Mouse (Mus musculus) heart, postnatal 10 days (tissue): ENCODE data around the gene Gsk3a. TPM values are rescaled to one million over a fixed set of nuclear protein-coding genes. Genes with fewer than 3 reads are reported as not detected.
A peak's percentile ranks its signal among the peaks of the same experiment; 100 is the strongest.

Experiments
- DNase-seq, 2 experiments: peaks; one replicate each; pipeline ENCODE4 v3.0.0; 2021
- intact Hi-C: fragments of 180-260 bp; cut with DNase I; formaldehyde crosslinking; loops from one replicate; pipeline ENCODE4 v1.15.1; 2025
- total RNA-seq, 2 experiments: library from RNA; stranded (reverse); gene quantifications; 2 replicates each; pipeline ENCODE4 v1.2.3; 2021

The Gsk3a gene
- total RNA-seq, result 10 to 100 TPM; 69.7 to 72.0 TPM

DNA sequence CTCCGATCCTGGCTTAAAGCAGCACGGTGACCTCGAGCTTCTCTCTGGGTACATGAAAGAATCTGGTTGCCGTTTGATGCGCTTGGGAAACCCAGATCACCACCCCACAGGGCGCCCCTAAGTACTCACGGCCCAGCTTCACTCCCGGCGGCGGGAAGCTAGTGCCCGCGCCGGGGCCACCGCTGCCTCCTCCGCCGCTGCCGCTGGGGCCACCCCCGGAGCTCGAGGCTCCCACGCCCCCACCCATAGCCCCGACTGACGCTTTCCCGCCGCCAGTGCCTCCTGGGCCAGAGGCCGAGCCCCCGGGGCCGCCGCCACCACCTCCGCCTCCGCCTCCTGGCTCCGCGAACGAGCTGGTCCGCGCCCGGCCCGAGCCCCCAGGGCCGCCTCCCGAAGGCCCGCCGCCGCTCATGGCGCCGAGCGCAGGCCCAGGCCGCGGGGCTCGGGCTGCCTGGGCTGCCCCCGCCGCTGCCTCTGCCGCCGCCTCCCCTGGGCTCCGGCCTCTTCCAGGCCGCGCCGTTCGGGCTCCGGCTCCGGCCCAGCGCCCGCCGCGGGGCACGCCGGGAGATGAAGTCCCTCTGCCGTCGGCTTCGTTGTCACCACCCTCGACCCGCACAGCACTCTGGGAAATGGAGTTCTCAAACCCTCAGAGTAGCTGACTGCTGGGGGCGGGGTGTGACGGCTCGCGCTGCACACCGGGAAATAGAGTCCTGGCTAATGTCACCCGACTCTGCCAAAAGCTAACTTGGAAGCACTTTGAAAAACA is at the start of gene Gsk3a:
Gene Gsk3a, minus strand, starts transcription at position 603 of the 766 bp plus-strand sequence.
- intact Hi-C loops, result loop anchor here (2.0 to 5.0 kb wide), 3 partner anchors 15 to 160 kb away; partner anchors contain the start of gene Lipe
- peak; percentile 99 to 100 for DNase-seq

DNA sequence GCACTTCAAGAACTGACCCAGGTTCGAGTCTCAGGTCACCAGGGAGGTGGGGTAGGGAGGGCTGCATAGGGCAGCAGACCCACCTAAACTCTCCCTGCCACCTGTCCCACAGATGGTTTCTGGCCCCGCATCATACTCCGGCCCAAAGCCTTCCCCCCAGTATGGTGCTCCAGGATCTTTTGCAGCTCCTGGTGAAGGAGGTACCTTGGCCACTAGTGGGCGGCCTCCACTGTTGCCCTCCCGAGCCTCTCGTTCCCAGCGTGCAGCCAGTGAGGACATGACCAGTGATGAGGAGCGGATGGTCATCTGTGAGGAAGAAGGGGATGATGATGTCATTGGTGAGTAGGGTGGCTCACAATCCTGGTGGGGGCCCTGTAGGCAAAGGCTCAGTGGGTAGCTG is 49.3 kb upstream of the Gsk3a start:
- intact Hi-C loops, result no loop called here
- DNase-seq, result no peak

DNA sequence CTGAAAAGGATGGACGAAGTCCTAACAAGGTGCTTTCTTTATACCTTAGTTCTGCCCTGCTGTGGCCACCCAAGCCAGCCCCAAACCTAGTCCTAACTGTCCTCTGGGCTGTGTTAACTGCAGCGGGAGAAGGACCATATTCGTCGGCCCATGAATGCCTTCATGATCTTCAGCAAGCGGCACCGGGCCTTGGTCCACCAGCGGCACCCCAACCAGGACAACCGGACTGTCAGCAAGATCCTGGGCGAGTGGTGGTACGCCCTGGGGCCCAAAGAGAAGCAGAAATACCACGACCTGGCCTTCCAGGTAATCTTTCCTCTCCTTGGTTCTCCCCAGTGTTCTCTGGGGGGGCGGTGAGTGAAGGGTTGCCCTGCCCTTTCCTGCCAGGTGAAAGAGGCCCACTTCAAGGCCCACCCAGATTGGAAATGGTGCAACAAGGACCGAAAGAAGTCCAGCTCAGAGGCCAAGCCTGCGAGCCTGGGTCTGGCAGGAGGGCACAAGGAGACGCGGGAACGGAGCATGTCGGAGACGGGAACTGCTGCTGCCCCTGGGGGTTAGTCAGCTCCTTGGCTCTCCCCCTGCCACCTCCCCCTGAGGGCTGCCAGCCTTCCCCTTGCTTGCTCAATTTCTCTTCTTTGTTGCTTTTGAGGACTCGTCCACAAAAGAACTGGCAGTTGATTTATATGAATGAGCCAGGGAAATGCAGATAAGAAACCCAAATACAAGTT is 48.0 kb upstream of the Gsk3a start:
- intact Hi-C loops, result no loop called here
- DNase-seq, result no peak

DNA sequence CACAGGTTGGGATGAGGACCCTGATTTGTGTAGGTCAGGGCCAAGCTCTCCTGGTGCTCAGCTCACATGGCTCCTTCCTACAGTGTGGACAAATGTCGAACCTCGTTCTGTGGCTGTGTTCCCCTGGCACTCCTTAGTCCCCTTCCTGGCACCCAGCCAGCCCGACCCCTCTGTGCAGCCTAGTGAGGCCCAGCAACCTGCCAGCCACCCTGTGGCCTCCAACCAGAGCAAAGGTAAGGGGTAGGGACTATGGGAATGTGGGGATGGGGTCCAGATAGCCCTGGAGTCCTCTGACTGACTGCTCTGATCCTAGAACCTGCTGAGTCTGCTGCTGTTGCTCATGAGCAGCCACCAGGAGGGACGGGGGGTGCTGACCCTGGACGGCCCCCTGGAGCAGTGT is 47.1 kb upstream of the Gsk3a start:
- intact Hi-C loops, result loop anchor here (5.0 kb wide), 1 partner anchor 93 kb away; no protein-coding TSS in a partner anchor
- no peak for DNase-seq

DNA sequence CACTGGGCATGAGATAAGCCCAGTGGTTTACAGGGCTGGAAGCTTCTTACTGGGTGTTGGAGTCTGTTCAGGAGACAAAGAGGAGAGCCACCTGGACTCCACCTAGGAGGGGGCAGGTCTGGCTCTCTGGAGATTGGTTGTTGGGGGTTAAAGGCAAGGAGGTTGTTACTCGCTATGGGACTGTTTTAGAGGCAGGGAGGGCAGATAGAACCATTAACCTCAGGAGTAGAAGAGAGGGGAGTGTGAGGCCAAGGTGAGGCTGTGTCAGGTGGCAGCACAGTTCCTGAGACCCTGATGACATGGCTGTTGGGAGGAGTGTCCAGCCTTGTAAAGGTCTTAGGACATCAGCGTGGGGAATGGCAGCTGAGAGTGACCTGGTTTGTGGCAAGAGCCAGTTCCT is 46.5 kb upstream of the Gsk3a start:
- intact Hi-C loops, result loop anchor here (5.0 kb wide), 1 partner anchor 93 kb away; no protein-coding TSS in a partner anchor

DNA sequence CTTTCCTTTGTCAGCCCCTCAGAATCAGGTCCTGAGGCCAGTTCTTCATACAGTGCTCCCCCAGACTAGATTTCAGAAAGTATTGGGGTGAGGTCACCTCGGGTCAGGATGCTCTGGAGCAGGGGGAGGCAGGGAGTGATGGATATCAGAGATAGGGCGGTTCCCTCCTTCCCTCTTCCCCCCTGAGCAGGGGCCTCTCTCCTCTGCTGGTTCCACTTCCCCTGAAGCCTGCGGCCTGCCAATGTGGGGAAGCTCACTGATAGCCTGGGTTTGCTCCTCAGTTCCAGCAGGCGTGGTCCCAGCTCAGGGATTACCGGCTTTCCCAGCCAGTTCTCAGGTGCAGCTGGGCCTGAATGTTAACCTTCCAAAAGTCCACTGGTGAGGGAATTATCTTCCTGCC is 46.0 kb upstream of the Gsk3a start:
- peak in 1 of 2 experiments; percentile 34 for DNase-seq

More for the DNA sequence above, 46.5 kb upstream of the Gsk3a start:
- no peak for DNase-seq

DNA sequence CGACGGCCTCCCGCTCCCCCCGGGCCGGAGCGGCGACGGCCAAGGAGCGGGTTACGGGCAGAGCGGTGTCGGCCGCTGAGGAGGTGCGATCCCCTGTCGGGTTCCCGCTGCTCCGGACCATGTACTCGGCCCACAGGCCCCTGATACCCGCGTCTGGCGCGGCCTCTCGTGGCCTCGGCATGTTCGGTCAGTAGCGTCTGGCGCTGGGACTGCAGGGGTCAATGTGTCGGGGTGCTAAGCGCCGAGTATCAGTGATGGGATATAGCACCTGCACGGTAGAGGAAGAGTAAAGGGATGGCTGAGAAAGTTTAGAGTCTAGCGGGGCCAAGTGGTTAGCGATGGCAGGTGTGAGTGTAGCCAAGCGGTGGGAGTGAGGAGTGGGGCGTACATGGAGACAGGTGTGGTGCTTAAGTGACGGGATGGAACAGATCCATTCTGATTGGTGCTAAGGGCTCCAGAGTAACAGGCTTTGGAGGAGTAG is 45.1 kb upstream of the Gsk3a start:
- peak; percentile 61 to 65 for DNase-seq

More for the DNA sequence above, 46.0 kb upstream of the Gsk3a start:
- intact Hi-C loops, result loop anchor here (2.0 to 5.0 kb wide), 3 partner anchors 13 to 94 kb away; partner anchors contain the start of genes Megf8 and Pafah1b3

DNA sequence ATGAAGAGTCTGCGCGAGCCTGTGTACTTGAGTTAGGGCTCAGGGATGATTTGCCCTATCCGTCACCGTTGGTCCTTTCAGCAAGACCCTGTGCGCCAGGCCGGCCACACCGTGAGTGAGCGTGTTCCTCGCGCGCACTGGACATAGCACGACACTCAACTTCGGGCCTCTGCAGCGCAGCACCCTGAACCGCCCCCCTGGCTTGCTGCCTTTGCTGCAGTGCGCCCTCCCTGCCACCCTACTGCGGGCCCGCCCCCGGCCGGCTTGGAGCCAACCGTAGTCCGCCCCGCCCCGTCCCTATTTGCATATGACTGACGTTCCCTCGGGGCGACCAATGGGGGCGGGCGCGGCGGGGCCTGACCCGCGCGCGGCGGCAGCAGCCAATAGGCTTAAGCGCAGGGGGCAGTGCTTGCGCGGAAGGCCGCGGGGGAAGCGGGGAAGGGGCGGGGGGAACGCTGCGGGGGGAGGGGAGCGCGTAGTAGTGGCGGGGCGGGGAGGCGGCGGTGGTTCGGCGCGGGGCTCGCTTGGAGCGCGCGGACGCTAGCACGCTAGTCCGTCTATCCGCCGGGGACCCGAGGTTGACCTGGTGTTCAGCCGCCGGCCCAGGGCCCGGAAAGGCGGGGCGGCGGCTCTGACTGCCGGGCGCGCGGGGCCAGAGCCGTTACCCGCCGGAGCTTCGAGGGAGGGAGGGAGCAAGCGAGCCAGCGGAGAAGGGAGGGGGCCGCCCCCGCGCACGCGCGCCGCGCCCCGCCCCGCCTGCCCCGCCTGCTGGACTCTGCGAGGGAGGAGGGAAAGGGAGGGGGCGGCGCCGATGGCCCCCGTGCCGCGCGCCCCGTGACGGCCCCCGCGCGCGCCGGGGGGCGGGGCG is 44.3 kb upstream of the Gsk3a start:
- intact Hi-C loops, result loop anchor here (2.0 to 5.0 kb wide), 3 partner anchors 15 to 95 kb away; partner anchors contain the start of genes Megf8 and Pafah1b3
- peak; percentile 98 for DNase-seq

More for the DNA sequence above, 45.1 kb upstream of the Gsk3a start:
- intact Hi-C loops, result loop anchor here (2.0 to 5.0 kb wide), 3 partner anchors 14 to 95 kb away; partner anchors contain the start of genes Megf8 and Pafah1b3

DNA sequence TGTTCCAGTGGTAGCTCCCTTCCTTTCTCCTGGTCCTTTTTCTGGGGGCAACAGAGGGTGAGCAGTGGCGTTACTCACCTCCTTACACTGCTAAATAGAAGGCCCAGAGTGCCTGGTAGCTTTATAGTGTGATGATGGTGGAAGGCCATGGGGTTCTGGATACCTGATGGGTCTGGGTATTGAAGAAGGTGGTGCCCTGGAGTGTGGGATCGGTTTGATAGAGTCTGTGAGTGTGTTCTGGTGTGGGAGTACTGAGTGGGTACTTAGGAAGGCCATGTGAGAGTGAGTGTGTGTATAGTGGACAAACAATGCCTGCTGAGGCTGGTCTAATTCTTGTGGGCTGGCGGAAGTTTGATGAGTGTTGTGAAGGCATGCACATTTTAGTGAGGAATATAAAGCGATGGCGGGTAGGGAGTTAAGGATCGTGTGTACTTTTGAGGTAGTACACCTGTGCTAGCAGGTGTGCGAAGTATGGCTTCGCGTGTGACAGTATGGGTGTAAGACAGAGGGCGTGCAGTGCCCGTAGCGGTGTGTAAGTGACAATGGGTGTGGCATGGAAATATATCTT is 43.6 kb upstream of the Gsk3a start:
- DNase-seq, result no peak

DNA sequence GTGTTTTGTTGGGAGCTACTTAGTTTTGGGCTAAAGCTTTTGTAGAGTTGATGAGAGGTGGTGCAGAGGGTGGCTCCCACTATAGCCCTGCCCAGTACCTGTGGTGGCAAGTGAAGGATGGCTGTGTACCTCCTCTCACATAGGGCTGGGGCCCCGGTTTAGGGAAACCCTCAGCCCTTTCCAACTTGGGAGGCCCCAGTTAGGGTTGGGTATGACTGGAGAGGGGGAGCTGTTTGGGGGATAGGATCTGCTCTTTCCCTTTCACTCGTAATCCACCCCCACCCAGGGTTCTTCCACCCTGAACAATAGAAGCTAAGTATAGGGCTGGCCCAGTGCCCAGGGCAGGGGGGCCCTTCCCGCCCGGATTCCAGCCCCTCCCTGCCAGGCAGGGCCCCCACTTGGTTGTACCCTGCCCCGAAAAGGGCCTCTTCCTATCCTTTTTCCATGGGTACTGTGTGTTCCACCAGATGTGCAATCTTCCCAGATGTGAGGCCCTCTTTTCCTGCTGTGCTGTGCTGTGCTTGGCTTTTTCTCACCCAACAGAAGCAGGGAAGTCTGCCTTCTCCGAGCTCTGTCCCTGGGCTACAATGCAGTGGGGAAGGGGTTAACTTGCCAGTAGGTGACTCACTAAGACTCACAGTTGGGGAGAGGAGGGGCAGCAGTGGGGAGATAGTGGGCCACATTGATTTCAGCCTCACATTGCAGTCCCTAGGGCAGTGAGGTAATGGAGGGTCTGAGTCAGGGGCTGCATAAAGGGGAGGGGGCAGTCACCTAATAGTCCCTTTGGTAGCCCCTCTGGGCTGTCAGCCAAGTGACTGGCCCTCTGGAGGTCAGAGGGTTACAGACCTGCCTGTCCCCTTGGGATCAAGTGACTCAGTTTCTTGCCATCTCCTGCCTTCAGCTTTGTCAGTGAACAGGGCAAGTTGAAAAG is 42.5 kb upstream of the Gsk3a start:
- peak; percentile 76 to 78 for DNase-seq
- intact Hi-C loops, result loop anchor here (5.0 kb wide), 1 partner anchor 97 kb away; no protein-coding TSS in a partner anchor

More for the DNA sequence above, 43.6 kb upstream of the Gsk3a start:
- intact Hi-C loops, result loop anchor here (5.0 kb wide), 1 partner anchor 96 kb away; no protein-coding TSS in a partner anchor

DNA sequence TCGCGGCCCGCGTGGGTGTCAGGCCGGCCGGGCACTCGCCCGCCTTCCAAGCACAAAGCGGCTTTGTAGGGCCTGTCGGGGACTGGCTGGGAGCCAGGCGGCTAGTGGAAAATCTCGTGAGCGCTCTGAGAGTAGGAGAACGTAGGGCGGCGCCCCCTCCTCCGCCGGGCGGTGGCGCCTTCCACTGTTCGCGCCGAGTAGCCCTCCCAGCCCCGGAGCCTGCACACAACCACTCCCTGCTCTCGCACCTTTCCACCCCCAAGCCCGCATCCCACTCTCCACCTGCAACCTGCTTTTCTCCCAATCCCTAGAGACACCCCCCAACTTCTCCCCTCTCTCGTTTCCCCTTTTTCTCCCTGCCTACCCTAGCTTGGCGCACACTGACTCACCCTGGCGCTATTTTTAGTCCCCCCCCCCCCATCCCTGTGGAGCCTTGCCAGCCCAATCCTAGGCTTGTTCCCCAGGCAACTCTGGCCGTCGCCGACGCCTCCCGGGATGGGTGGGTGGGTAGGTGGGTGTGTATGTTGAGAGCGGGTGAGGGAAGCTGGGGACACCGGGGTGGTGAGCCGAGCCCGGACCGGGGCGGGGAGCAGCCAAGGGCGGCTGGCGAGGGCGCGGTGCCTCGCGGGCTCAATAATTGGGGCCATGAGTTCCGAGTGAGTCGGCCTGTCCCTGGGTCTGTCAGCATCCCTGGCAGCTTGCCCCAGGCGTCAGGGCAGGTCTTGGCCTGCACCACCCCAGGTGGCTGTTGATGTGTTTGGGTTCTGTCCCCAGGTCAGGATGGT is 41.6 kb upstream of the Gsk3a start:
- intact Hi-C loops, result no loop called here
- DNase-seq, result peak; percentile 81 to 93

DNA sequence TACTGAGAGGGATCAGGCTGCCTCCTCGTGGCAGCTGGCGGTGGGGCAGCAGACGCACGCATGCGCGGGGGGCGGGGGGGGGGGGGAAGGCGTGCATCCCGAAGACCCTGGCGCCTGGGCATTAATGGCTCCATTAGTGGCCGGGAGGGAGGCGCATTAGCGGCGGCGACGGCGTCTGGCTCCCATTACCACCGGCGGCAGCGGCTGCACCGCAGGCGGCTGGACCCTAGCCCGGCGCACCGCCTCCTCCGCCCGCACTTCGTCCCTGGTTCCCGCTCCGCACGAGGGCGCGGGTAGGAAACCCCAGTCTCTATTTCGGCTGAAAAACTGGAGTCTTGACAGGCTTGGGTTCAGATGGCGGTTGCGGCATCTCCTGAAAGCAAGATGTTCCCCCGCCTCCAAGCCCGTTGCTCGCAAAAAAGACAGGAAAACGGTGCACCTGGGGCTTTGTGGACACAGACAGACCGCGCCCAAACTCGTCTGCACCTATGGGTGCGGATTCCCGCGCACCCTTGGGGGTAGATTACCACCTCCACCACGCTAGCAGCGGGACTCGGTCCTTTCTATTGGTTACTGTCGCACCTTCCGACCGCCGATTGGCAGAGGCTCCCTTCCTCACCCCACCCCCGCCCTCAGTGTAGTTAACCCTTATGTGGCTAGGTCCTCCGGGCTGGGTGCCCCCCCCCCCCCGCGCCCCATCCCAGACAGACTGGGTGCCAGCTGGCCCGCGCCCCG is 40.9 kb upstream of the Gsk3a start:
- DNase-seq, result peak; percentile 89 to 93

DNA sequence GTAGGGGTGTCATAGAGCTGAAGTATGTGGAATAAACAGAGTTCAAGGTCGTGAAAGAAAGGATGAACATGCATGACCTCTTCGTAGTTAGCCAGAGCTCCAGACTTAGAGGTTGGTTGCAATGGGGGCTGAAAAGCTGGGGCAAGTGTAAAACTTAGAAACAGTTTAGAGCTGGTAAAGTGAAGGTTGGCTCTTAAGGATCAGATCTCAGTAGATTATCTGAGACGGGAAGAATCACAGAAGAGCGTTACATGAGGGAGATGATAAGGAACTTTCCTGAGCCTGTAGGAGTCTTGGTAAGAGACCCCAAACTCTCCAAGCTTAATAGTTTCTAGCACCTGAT is 40.3 kb upstream of the Gsk3a start:
- intact Hi-C loops, result loop anchor here (1.0 kb wide), 2 partner anchors 30 to 39 kb away; no protein-coding TSS in a partner anchor

More for the DNA sequence above, 40.9 kb upstream of the Gsk3a start:
- intact Hi-C loops, result loop anchor here (1.0 kb wide), 2 partner anchors 30 to 39 kb away; no protein-coding TSS in a partner anchor

DNA sequence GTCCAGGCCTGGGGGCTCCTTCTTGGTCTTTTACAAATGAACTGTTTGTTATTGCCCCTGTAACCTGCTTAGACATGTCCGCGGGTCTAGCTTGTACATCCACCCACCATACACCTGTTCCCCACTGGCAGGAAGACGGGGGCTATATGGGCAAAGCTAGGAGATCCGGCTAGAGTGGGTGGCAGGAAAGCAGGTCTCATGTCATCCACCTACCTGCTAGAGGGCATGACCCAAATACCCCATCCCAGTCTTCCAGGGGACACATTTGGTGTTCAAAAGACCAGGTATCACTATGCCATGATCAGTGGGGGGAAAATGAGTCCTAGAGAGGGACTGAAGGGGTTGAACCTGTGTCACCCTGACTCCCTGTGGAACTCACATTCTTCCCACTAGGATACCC is 39.8 kb upstream of the Gsk3a start:
- intact Hi-C loops, result no loop called here
- peak in 1 of 2 experiments; percentile 12 for DNase-seq

More for the DNA sequence above, 40.3 kb upstream of the Gsk3a start:
- no peak for DNase-seq

DNA sequence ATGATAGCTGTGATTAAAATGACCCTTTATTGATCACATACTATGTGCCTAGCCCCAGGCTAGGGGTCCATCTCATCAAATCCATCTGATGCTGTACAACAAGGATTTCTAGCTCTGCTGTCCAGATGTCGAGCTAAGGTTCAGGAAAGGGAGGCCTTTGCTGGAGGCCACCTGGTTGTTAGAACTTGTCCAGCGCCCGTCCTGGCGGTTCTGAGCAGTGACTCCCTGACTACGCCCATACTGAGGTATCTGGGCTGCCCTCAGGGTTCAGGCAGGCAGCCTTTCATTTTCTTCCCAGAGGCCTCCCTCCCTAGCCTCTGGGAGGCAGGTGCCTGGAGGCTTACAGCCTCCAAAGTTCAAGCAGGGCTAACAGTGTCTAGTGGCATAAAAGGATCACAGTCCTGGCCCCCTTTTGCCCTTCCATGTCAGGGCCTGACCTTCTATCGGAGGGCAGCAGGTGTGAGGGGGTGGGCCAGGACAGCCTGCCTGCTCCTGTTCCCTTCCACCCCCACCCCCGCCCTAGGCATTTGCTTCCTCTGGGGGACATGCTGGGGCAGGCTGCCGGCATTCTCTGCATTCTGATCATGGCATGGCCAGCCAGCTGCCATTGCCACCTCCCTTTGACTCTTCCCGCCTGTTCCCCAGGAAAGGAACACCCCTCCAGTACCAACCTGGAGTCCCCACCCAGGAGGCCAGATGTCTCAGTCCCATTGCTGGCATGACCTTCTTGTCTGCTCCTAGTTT is 38.1 kb upstream of the Gsk3a start:
- intact Hi-C loops, result no loop called here
- DNase-seq, result peak; percentile 41 to 60

DNA sequence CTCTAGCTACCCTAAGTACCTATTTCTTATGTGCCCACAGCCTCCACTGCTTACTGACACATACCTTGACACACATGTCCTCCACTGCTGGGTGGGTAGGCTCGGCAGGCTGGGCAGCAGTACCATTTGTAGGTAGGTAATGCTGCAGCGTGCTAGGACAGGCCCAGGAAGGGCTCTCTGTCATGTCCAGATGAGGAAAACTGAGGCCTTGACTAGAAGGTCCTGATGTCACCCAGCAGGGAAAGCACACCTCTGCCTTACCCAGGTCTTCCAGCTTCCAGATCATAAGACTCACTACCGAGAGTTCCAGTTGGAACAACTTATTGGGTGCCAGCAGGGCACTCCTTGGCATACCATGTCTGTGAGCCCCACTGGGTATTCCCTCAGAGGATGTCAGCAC is 37.3 kb upstream of the Gsk3a start:
- peak in 1 of 2 experiments; percentile 2 for DNase-seq
- intact Hi-C loops, result no loop called here
